Mouse (Mus musculus): ENCODE measurements around the gene Manba. TPM values are rescaled to one million over a fixed set of nuclear protein-coding genes. Genes with fewer than 3 reads are reported as not detected.
"Not testable (repeated sequence)": the region's sequence is repeated elsewhere in the genome, so short reads cannot be mapped to it uniquely, and the experiment has no call there.

The Manba gene
- polyA plus RNA-seq, 1 experiment from 2014 or later = 3.9 TPM

- Histone ChIP-seq H3K4me1 (peaks cover under 1% of the 10 kb centered on the region), H3K36me3 (no peaks in the 10 kb centered on the region), H3K27me3 (ENCODE audit: low read depth, poor library complexity, severe bottlenecking) (peaks cover 5% of the 10 kb centered on the region; the same call in 1 of the 2 replicates), H3K27ac (replicated peaks) (no peak overlapping the region), H3K9me3 (replicated peaks) (no peaks in the 10 kb centered on the region), H3K4me3 (no peak overlapping the region)
- WGBS = 88% methylated on average over 6 of the region's 6 CpGs
- no peak for DNase-seq (ENCODE audit: low spot score)
These were observed 5.7 kb downstream of the Manba start for GRCm38 (mm10) chr3:135491102-135491501.

DNA sequence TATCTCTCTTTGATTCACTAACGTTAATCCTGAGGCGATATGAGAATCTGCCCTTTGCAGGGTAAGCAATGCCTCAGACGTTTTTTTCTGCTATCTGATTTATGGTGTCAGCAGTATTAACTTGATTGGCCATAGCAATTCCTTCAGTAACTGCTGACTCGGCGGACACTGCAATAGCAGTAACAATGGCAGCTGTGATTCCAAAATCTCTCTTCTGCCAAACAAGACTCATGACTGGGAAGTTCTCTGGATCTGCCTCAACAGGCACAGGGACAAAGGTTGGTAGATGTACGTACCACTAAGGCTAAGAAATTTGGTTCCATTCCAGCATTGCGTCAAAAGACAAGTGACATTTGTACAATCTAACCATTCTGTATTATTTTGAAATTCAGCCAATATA is 7.9 kb downstream of the Manba start:
- not testable (repeated sequence) for H3K27ac ChIP-seq (replicated peaks); DNase-seq (ENCODE audit: low spot score); H3K36me3 ChIP-seq; H3K4me3 ChIP-seq; H3K9me3 ChIP-seq (replicated peaks); H3K4me1 ChIP-seq; H3K27me3 ChIP-seq (ENCODE audit: low read depth, poor library complexity, severe bottlenecking)
- WGBS = 93% methylated on average over 7 of the region's 7 CpGs

DNA sequence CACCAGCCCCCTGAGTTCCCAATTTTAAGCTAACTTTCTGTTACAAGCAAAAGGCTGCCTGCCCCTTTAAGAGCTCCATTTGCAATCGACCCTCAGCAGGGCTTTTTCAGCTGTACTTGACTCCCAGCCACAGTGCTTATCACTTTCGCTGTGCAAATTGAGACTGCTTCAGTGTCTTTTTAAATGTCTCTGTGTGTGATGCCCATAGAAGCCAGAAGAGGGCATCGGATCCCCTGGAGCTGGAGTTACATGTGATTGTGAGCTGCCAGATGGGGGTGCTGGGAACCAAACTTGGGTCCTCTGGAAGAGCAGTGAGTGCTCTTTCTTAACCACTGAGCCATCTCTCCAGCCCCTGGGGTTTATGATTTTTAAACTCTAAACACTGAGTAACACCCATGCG is 12.5 kb downstream of the Manba start:
- H3K27me3 ChIP-seq (ENCODE audit: low read depth, poor library complexity, severe bottlenecking); DNase-seq (ENCODE audit: low spot score); H3K4me3 ChIP-seq; H3K27ac ChIP-seq (replicated peaks); H3K9me3 ChIP-seq (replicated peaks); H3K36me3 ChIP-seq; H3K4me1 ChIP-seq: not testable (repeated sequence)
- WGBS = 94% methylated on average over 4 of the region's 4 CpGs

- WGBS = 90% methylated on average over 5 of the region's 5 CpGs
- no peak for DNase-seq (ENCODE audit: low spot score)
These were observed 13.5 kb downstream of the Manba start for GRCm38 (mm10) chr3:135498891-135499290.

DNA sequence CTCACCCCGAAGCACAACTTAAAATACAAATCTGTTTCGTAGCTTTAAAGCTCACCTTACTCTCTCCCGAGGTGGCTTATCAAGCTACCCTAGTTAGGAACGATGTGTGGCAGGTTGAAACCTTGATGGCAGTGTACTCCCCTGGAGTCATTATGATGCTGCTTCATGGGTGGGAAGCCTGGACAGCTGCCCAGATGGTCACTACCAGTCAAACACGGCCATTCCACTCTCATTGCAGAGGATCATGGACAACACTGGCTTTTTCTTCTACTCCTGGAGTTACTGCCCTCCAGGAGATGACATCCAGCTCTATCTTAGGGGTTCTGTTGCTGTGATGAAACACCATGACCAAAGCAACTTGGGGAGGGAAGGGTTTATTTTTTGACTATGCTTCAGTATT is 17.7 kb downstream of the Manba start:
- H3K27me3 ChIP-seq (ENCODE audit: low read depth, poor library complexity, severe bottlenecking) = no peaks in the 10 kb centered on the region
- H3K9me3 ChIP-seq (replicated peaks) = no peaks in the 10 kb centered on the region
- no peak overlapping the region for H3K27ac ChIP-seq (replicated peaks)
- no peak overlapping the region for H3K4me3 ChIP-seq
- H3K4me1 ChIP-seq = no peaks in the 10 kb centered on the region
- 91% methylated on average over 5 of the region's 5 CpGs for WGBS
- H3K36me3 ChIP-seq = no peaks in the 10 kb centered on the region
- no peak for DNase-seq (ENCODE audit: low spot score)

More at GRCm38 (mm10) chr3:135498891-135499290, 13.5 kb downstream of the Manba start:
- Histone ChIP-seq H3K27me3 (ENCODE audit: low read depth, poor library complexity, severe bottlenecking) (no peaks in the 10 kb centered on the region), H3K27ac (replicated peaks) (no peak overlapping the region), H3K4me3 (no peak overlapping the region), H3K9me3 (replicated peaks) (no peaks in the 10 kb centered on the region), H3K36me3 (no peaks in the 10 kb centered on the region), H3K4me1 (no peaks in the 10 kb centered on the region)

GRCm38 (mm10) chr3:135505369-135505909 is 20.0 kb downstream of the Manba start:
- Histone ChIP-seq H3K4me1 (no peaks in the 10 kb centered on the region), H3K27me3 (ENCODE audit: low read depth, poor library complexity, severe bottlenecking) (no peaks in the 10 kb centered on the region), H3K4me3 (no peak overlapping the region), H3K36me3 (no peaks in the 10 kb centered on the region), H3K27ac (replicated peaks) (no peak overlapping the region), H3K9me3 (replicated peaks) (no peaks in the 10 kb centered on the region)
- 64% methylated on average over 10 of the region's 10 CpGs for WGBS
- DNase-seq (ENCODE audit: low spot score) = peak; percentile 47

DNA sequence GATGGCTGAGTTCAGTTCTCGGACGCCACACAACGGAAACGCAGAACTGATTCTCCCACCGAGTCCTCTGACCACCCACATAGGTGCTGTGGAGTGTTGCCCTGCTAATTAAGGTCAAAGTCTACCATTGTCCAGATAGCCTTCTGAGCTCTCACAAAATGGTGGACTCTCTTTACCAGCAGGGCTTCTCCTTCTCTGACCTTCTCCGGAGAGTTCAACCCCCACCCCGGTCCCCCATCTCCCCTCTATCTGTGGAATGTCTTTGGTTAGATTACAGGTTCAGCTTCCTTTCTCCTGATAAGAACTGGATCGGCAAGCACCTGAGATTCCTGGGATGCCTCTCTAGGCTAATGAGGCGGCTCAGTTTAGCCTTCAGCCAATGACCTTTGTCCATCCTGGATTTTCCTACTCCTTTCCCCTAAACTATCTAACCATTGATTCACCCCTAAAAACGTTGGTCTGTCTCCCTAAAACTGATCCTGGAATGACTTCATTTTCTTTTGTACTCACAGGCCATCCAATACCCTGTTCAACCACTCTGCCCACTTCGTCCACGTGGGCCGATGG is 20.6 kb downstream of the Manba start:
- Histone ChIP-seq H3K27me3 (ENCODE audit: low read depth, poor library complexity, severe bottlenecking) (no peaks in the 10 kb centered on the region), H3K4me3 (no peak overlapping the region), H3K4me1 (no peaks in the 10 kb centered on the region), H3K27ac (replicated peaks) (no peak overlapping the region), H3K36me3 (no peaks in the 10 kb centered on the region), H3K9me3 (replicated peaks) (no peaks in the 10 kb centered on the region)
- 88% methylated on average over 13 of the region's 13 CpGs for WGBS
- no peak for DNase-seq (ENCODE audit: low spot score)

DNA sequence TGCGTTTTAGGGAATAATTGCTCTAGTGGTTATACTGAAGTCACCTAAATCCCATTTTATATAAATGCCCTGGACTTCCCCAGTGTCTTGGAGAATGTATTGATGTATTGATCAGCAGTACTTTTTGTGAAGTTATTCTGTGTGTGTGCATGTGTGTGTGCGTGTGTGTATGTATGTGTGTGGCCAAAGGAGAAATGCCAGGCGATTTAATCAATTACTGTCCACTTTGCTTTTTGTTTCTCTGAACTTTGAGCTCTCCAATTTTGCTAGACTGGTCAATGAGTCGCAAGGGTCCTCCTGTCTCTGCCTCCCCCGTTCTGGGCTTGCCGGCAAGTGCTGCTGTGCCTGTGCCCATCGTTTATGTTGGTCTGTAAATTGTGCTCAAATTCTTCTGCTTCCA is 22.1 kb downstream of the Manba start:
- Histone ChIP-seq H3K9me3 (replicated peaks) (no peaks in the 10 kb centered on the region), H3K4me1 (no peaks in the 10 kb centered on the region), H3K4me3 (no peak overlapping the region), H3K27me3 (ENCODE audit: low read depth, poor library complexity, severe bottlenecking) (no peaks in the 10 kb centered on the region), H3K36me3 (no peaks in the 10 kb centered on the region), H3K27ac (replicated peaks) (no peak overlapping the region)
- DNase-seq (ENCODE audit: low spot score) = no peak
- 94% methylated on average over 7 of the region's 7 CpGs for WGBS

- Histone ChIP-seq H3K27me3 (ENCODE audit: low read depth, poor library complexity, severe bottlenecking) (no peaks in the 10 kb centered on the region), H3K4me3 (no peak overlapping the region), H3K36me3 (no peaks in the 10 kb centered on the region), H3K27ac (replicated peaks) (no peak overlapping the region), H3K4me1 (peaks cover 3% of the 10 kb centered on the region), H3K9me3 (replicated peaks) (no peaks in the 10 kb centered on the region)
- WGBS = 82% methylated on average over 1 of the region's 1 CpGs
- DNase-seq (ENCODE audit: low spot score) = no peak
These were observed 22.8 kb downstream of the Manba start for GRCm38 (mm10) chr3:135508191-135508590.

DNA sequence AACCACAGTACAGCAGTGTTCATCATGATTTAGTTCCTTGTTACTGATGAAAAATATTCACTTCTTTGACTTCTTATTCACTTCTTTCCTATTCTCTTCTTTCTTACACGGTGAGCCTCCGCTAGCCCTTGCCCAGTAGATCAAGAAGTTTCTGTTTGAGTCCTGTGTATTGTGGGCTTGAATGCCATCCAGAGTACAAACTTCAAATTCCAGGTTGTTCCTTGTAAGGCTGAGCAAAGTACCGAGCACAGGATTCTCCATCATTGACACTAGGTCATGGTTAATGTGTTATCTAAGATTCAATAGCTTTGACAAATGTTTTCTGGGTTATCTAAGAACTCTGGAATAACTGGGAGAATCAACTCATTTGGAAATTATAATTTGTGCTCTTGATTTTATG is 25.0 kb downstream of the Manba start:
- no peaks in the 10 kb centered on the region for H3K27me3 ChIP-seq (ENCODE audit: low read depth, poor library complexity, severe bottlenecking)
- peaks cover 6% of the 10 kb centered on the region for H3K4me1 ChIP-seq
- H3K36me3 ChIP-seq = no peaks in the 10 kb centered on the region
- no peaks in the 10 kb centered on the region for H3K9me3 ChIP-seq (replicated peaks)
- 93% methylated on average over 3 of the region's 3 CpGs for WGBS
- H3K27ac ChIP-seq (replicated peaks) = no peak overlapping the region
- DNase-seq (ENCODE audit: low spot score) = no peak
- H3K4me3 ChIP-seq = no peak overlapping the region

GRCm38 (mm10) chr3:135511683-135512082 is 26.3 kb downstream of the Manba start:
- H3K36me3 ChIP-seq = no peaks in the 10 kb centered on the region
- no peaks in the 10 kb centered on the region for H3K27me3 ChIP-seq (ENCODE audit: low read depth, poor library complexity, severe bottlenecking)
- no peak for DNase-seq (ENCODE audit: low spot score)
- no peaks in the 10 kb centered on the region for H3K9me3 ChIP-seq (replicated peaks)
- 54% methylated on average over 11 of the region's 11 CpGs for WGBS
- H3K27ac ChIP-seq (replicated peaks) = no peak overlapping the region
- H3K4me3 ChIP-seq = no peak overlapping the region
- H3K4me1 ChIP-seq = peaks cover 6% of the 10 kb centered on the region

- peak overlapping the region; percentile 24; the same call in 1 of the 2 replicates for H3K4me3 ChIP-seq
- no peaks in the 10 kb centered on the region for H3K36me3 ChIP-seq
- H3K4me1 ChIP-seq = peaks cover 6% of the 10 kb centered on the region
- no peak for DNase-seq (ENCODE audit: low spot score)
- WGBS = 36% methylated on average over 11 of the region's 11 CpGs
- H3K27me3 ChIP-seq (ENCODE audit: low read depth, poor library complexity, severe bottlenecking) = no peaks in the 10 kb centered on the region
- H3K27ac ChIP-seq (replicated peaks) = no peak overlapping the region
- no peaks in the 10 kb centered on the region for H3K9me3 ChIP-seq (replicated peaks)
These were observed 27.9 kb downstream of the Manba start for GRCm38 (mm10) chr3:135513270-135513669.

- H3K27me3 ChIP-seq (ENCODE audit: low read depth, poor library complexity, severe bottlenecking) = no peaks in the 10 kb centered on the region
- DNase-seq (ENCODE audit: low spot score) = no peak
- WGBS = 80% methylated on average over 14 of the region's 14 CpGs
These were observed 28.5 kb downstream of the Manba start for GRCm38 (mm10) chr3:135513800-135514425.

More at GRCm38 (mm10) chr3:135513800-135514425, 28.5 kb downstream of the Manba start:
- no peak overlapping the region for H3K4me3 ChIP-seq
- peaks cover 6% of the 10 kb centered on the region for H3K4me1 ChIP-seq
- no peaks in the 10 kb centered on the region for H3K9me3 ChIP-seq (replicated peaks)
- H3K27ac ChIP-seq (replicated peaks) = no peak overlapping the region
- no peaks in the 10 kb centered on the region for H3K36me3 ChIP-seq
